Mouse (Mus musculus) ES-E14 (cell line): ENCODE results near the gene Etv5. TPM values are rescaled to one million over a fixed set of nuclear protein-coding genes. Genes with fewer than 3 reads are reported as not detected.

Source experiments
- DNase-seq: peaks from one replicate; pipeline ENCODE4 v3.0.0-alpha.2; 2013; ENCODE audit warnings: low read depth, low spot score
- H3K27ac ChIP-seq: 2 replicates; pipeline ENCODE4 v1.5.1; 2012; ENCODE audit warnings: low read depth, mild to moderate bottlenecking, low read length, moderate library complexity, mixed read lengths; ENCODE audit not compliant: poor library complexity, insufficient read depth, severe bottlenecking
- H3K36me3 ChIP-seq: 2 replicates; pipeline ENCODE4 v1.6.1; 2012; ENCODE audit warnings: mild to moderate bottlenecking, low read length, moderate library complexity, mixed read lengths; ENCODE audit not compliant: control insufficient read depth, poor library complexity, insufficient read depth, severe bottlenecking
- H3K4me1 ChIP-seq, 2 experiments: fragments of 150-350 bp in 1 of 2; sonication (generic) in 1 of 2; 2 replicates each; pipeline ENCODE4 v1.6.1; 2012; ENCODE audit warnings: low read length in 2 of 2, mild to moderate bottlenecking in 1 of 2, mixed read lengths in 1 of 2; ENCODE audit not compliant: control insufficient read depth in 2 of 2, insufficient read depth in 2 of 2, poor library complexity in 1 of 2
- H3K4me3 ChIP-seq, 2 experiments: fragments of 150-350 bp in 1 of 2; sonication (generic) in 1 of 2; 2 replicates each; pipeline ENCODE4 v1.5.1; 2012; ENCODE audit warnings: low read length in 2 of 2, low read depth in 1 of 2, mild to moderate bottlenecking in 1 of 2, mixed read lengths in 1 of 2; ENCODE audit not compliant: insufficient read depth in 1 of 2, poor library complexity in 1 of 2, severe bottlenecking in 1 of 2
- H3K9ac ChIP-seq: 2 replicates; pipeline ENCODE4 v1.6.1; 2012; ENCODE audit warnings: low read depth, mild to moderate bottlenecking, low read length, mixed read lengths; ENCODE audit not compliant: poor library complexity, insufficient read depth, severe bottlenecking
- H3K9me3 ChIP-seq: fragments of 150-350 bp; sonication (generic); 2 replicates; pipeline ENCODE4 v1.6.1; 2012; ENCODE audit warnings: low read depth, mild to moderate bottlenecking, low read length; ENCODE audit not compliant: control insufficient read depth, insufficient read depth
- CHD2 ChIP-seq: IDR thresholded peaks from 2 replicates; pipeline ENCODE4 v1.6.1; 2014; ENCODE audit warnings: mild to moderate bottlenecking, low read depth, low read length, inconsistent platforms
- HCFC1 ChIP-seq: IDR thresholded peaks from 2 replicates; pipeline ENCODE4 v1.6.1; 2012; ENCODE audit warnings: low read length, inconsistent platforms, borderline replicate concordance; ENCODE audit not compliant: insufficient read depth
- MAFK ChIP-seq: IDR thresholded peaks from 2 replicates; pipeline ENCODE4 v1.6.1; 2014; ENCODE audit warnings: mild to moderate bottlenecking, low read depth, low read length, inconsistent platforms; ENCODE audit not compliant: insufficient read depth
- ZC3H11A ChIP-seq: IDR thresholded peaks from 2 replicates; pipeline ENCODE4 v1.6.1; 2012; ENCODE audit warnings: low read depth, mild to moderate bottlenecking, inconsistent platforms, low read length, borderline replicate concordance
- ZNF384 ChIP-seq: IDR thresholded peaks from 2 replicates; pipeline ENCODE4 v1.6.1; 2012; ENCODE audit warnings: low read depth, low read length, inconsistent platforms
- in situ Hi-C, 2 experiments: fragments of 600-800 bp; cut with MboI; formaldehyde crosslinking; loops; one replicate each; pipeline ENCODE4 v1.15.1; 2025; ENCODE audit warnings: low sequenced_read_pairs in 2 of 2, inconsistent platforms in 1 of 2; ENCODE audit not compliant: unreplicated experiment in 2 of 2
- total RNA-seq: library from RNA; depleted of rRNA; stranded (reverse); fragments of 300-350 nt; gene quantifications from 2 replicates; pipeline ENCODE4 v1.2.3, GENCODE M21; 2012

The Etv5 gene
- total RNA-seq, 1 experiment = 136 TPM

GRCm38 (mm10) chr16:22406050-22406449 is 33.5 kb downstream of the Etv5 start:
- in situ Hi-C loops = loop anchor here in 1 of 2 experiments (25.0 kb wide), 1 partner anchor 706 kb away; the partner anchor contains the start of gene Eif4a2
- H3K36me3 ChIP-seq = peaks cover 50% of the 10 kb centered on the region
- H3K9me3 ChIP-seq = no peaks in the 10 kb centered on the region
- H3K9ac ChIP-seq = peak overlapping the region; percentile 67
- TF ChIP-seq MAFK (0 out of 2 replicates have a peak, but pooled peaks have one; percentile 44), ZC3H11A (no peak), CHD2 (no peak)
- H3K4me1 ChIP-seq = peaks cover 5 to 17% of the 10 kb centered on the region in 2 experiments
- no peak for DNase-seq
- peak overlapping the region; percentile 7 to 15; a peak in 2 of 4 replicates for H3K4me3 ChIP-seq
- H3K27ac ChIP-seq = peak overlapping the region; percentile 93

- H3K9me3 ChIP-seq = no peaks in the 10 kb centered on the region
- TF ChIP-seq CHD2 = no peak
- TF ChIP-seq MAFK = no peak
- TF ChIP-seq ZNF384 = no peak
- TF ChIP-seq HCFC1 = no peak
- no peak for TF ChIP-seq ZC3H11A
- H3K4me3 ChIP-seq = peak overlapping the region; percentile 7 to 15; a peak in 3 of 4 replicates
- in situ Hi-C loops = loop anchor here in 1 of 2 experiments (25.0 kb wide), 1 partner anchor 707 kb away; the partner anchor contains the start of gene Eif4a2
- peak overlapping the region; percentile 93 for H3K27ac ChIP-seq
- peak overlapping the region; percentile 67 for H3K9ac ChIP-seq
- no peak for DNase-seq
- peaks cover 50% of the 10 kb centered on the region for H3K36me3 ChIP-seq
- peaks cover 8 to 22% of the 10 kb centered on the region in 2 experiments for H3K4me1 ChIP-seq
These were observed 34.0 kb downstream of the Etv5 start for GRCm38 (mm10) chr16:22405492-22405891.

- H3K4me1 ChIP-seq = peaks cover 19 to 22% of the 10 kb centered on the region in 2 experiments
- no peak for DNase-seq
- peak overlapping the region; percentile 99; the same call in 1 of the 2 replicates for H3K27ac ChIP-seq
- peak overlapping the region in 1 of 2 experiments; percentile 25; a peak in 1 of 4 replicates for H3K4me3 ChIP-seq
- TF ChIP-seq ZC3H11A (no peak), HCFC1 (no peak)
- no peaks in the 10 kb centered on the region for H3K9me3 ChIP-seq
- in situ Hi-C loops = loop anchor here in 1 of 2 experiments (25.0 kb wide), 1 partner anchor 709 kb away; the partner anchor contains the start of gene Eif4a2
- peaks cover 57% of the 10 kb centered on the region for H3K36me3 ChIP-seq
- H3K9ac ChIP-seq = no peak overlapping the region; the same call in 1 of the 2 replicates
These were observed 35.8 kb downstream of the Etv5 start for GRCm38 (mm10) chr16:22403715-22404114.

GRCm38 (mm10) chr16:22402600-22402999 is 36.9 kb downstream of the Etv5 start:
- H3K9ac ChIP-seq = peak overlapping the region; percentile 48; the same call in 1 of the 2 replicates
- no peaks in the 10 kb centered on the region for H3K9me3 ChIP-seq
- TF ChIP-seq HCFC1 = no peak
- no peak for TF ChIP-seq ZC3H11A
- peak; percentile 62; the same call in 1 of the 2 replicates for TF ChIP-seq CHD2
- no peak for TF ChIP-seq ZNF384
- peak; percentile 93 for TF ChIP-seq MAFK
- no peak for DNase-seq
- in situ Hi-C loops = loop anchor here in 1 of 2 experiments (25.0 kb wide), 1 partner anchor 710 kb away; the partner anchor contains the start of gene Eif4a2
- peaks cover 17 to 20% of the 10 kb centered on the region in 2 experiments for H3K4me1 ChIP-seq
- H3K27ac ChIP-seq = peak overlapping the region; percentile 99
- H3K36me3 ChIP-seq = peaks cover 61% of the 10 kb centered on the region
- peak overlapping the region in 1 of 2 experiments; percentile 7; a peak in 1 of 4 replicates for H3K4me3 ChIP-seq

- H3K4me3 ChIP-seq = no peak overlapping the region
- H3K9me3 ChIP-seq = no peaks in the 10 kb centered on the region
- DNase-seq = no peak
- peaks cover 65% of the 10 kb centered on the region for H3K36me3 ChIP-seq
- H3K9ac ChIP-seq = no peak overlapping the region
- H3K4me1 ChIP-seq = peaks cover 14 to 28% of the 10 kb centered on the region in 2 experiments
- peak overlapping the region; percentile 69 for H3K27ac ChIP-seq
- TF ChIP-seq ZNF384 (no peak), CHD2 (no peak), MAFK (no peak)
- in situ Hi-C loops = loop anchor here in 1 of 2 experiments (25.0 kb wide), 1 partner anchor 712 kb away; the partner anchor contains the start of gene Eif4a2
These were observed 39.3 kb downstream of the Etv5 start for GRCm38 (mm10) chr16:22400226-22400625.
